In genomic region chr11:101334023-101334422, GRCm38 (mm10) we compare ENCODE assay signal across 17 mouse cellular contexts. TPM values are rescaled to one million over a fixed set of nuclear protein-coding genes. Genes with fewer than 3 reads are reported as not detected.
DNase-seq lines count a peak whose midpoint lies in the region; ATAC-seq and TF ChIP-seq lines count a peak whose summit lies in the region.
"Had no signal": no experiment of that assay in that cellular context is flagged by ENCODE, and none has a peak within 500 bp of the region (broad histone marks: within the 10 kb centered on the region; RNA-seq: fewer than 3 reads in every experiment).

No protein-coding gene starts in this region.

- no peaks in the 10 kb centered on the region for H3K36me3 ChIP-seq in heart, embryonic 15.5 days
- no peaks in the 10 kb centered on the region for H3K36me3 ChIP-seq in neural tube, embryonic 15.5 days
- H3K36me3 ChIP-seq in intestine, embryonic 16.5 days (ENCODE audit: control insufficient read depth, insufficient read depth, low read length), result no peaks in the 10 kb centered on the region
- no peaks in the 10 kb centered on the region for H3K36me3 ChIP-seq in stomach, postnatal 0 days (ENCODE audit: control insufficient read depth, insufficient read depth, low read length)
- H3K36me3 ChIP-seq: forebrain, embryonic 15.5 days had no signal

- no peaks in the 10 kb centered on the region for H3K9me3 ChIP-seq in heart, embryonic 15.5 days (replicated peaks)
- no peaks in the 10 kb centered on the region for H3K9me3 ChIP-seq in neural tube, embryonic 15.5 days (replicated peaks)
- no peaks in the 10 kb centered on the region for H3K9me3 ChIP-seq in intestine, embryonic 16.5 days (ENCODE audit: control insufficient read depth, low read length)
- H3K9me3 ChIP-seq in stomach, postnatal 0 days (ENCODE audit: control insufficient read depth, low read length), result no peaks in the 10 kb centered on the region
- H3K9me3 ChIP-seq: forebrain, embryonic 15.5 days had no signal

- H3K4me2 ChIP-seq in heart, embryonic 15.5 days, result peak overlapping the region; percentile 39
- no peak overlapping the region for H3K4me2 ChIP-seq in neural tube, embryonic 15.5 days
- 0 out of 2 replicates have a peak overlapping the region, but pooled peaks have one; percentile 2 for H3K4me2 ChIP-seq in intestine, embryonic 16.5 days (ENCODE audit: low read depth, low read length)
- H3K4me2 ChIP-seq in stomach, postnatal 0 days (replicated peaks; ENCODE audit: low read depth), result peak overlapping the region; percentile 53
- H3K4me2 ChIP-seq: forebrain, embryonic 15.5 days; lung, embryonic 14.5 days had no signal

- DNase-seq in heart, adult 18-20 months, result no peak
- peak; percentile 26 for DNase-seq in neural tube, embryonic 10.5 days (ENCODE audit: extremely low spot score, low spot score)
- DNase-seq in stomach, postnatal 0 days (ENCODE audit: low spot score), result no peak
- no peak for DNase-seq in adrenal gland, adult 18-20 months (ENCODE audit: low spot score in 2 of 2)
- no peak for DNase-seq in adrenal gland, postnatal 4 days (ENCODE audit: low spot score in 2 of 2)
- DNase-seq: adrenal gland, adult 2 months; gastrocnemius, postnatal 14 days; heart, postnatal 10 days; kidney, adult 18-20 months; lung, embryonic 14.5 days; right cerebral cortex, postnatal 25 days had no signal

- H3K4me3 ChIP-seq in heart, embryonic 15.5 days, result peak overlapping the region; percentile 13
- no peak overlapping the region for H3K4me3 ChIP-seq in neural tube, embryonic 15.5 days (replicated peaks)
- peak overlapping the region; percentile 17; the same call in 1 of the 2 replicates for H3K4me3 ChIP-seq in intestine, embryonic 16.5 days (ENCODE audit: low read length)
- peak overlapping the region; percentile 36 for H3K4me3 ChIP-seq in stomach, postnatal 0 days (ENCODE audit: low read depth, low read length)
- H3K4me3 ChIP-seq: forebrain, embryonic 15.5 days; myocyte had no signal

- ATAC-seq in heart, embryonic 15.5 days (replicated peaks; ENCODE audit: insufficient number of reproducible peaks, insufficient read depth, low FRiP score, low read depth), result no peak
- no peak for ATAC-seq in neural tube, embryonic 15.5 days (ENCODE audit: low FRiP score)
- ATAC-seq in intestine, embryonic 16.5 days, result no peak
- no peak for ATAC-seq in stomach, postnatal 0 days (ENCODE audit: low FRiP score, low TSS enrichment)
- ATAC-seq: forebrain, embryonic 15.5 days had no signal

- H3K27ac ChIP-seq in heart, embryonic 15.5 days, result no peak overlapping the region
- H3K27ac ChIP-seq in neural tube, embryonic 15.5 days (replicated peaks), result no peak overlapping the region
- H3K27ac ChIP-seq in intestine, embryonic 16.5 days (ENCODE audit: low read length), result no peak overlapping the region
- no peak overlapping the region for H3K27ac ChIP-seq in stomach, postnatal 0 days (replicated peaks)
- H3K27ac ChIP-seq: forebrain, embryonic 15.5 days had no signal

- TF ChIP-seq EP300 in stomach, postnatal 0 days (optimal IDR thresholded peaks at IDR 0.05), result no peak

- no peak overlapping the region for H3K9ac ChIP-seq in heart, embryonic 15.5 days
- H3K9ac ChIP-seq in neural tube, embryonic 15.5 days (replicated peaks), result no peak overlapping the region
- no peak overlapping the region for H3K9ac ChIP-seq in intestine, embryonic 16.5 days (ENCODE audit: low read depth, low read length)
- H3K9ac ChIP-seq in stomach, postnatal 0 days (ENCODE audit: low read length), result peak overlapping the region; percentile 27; the same call in 1 of the 2 replicates
- H3K9ac ChIP-seq: forebrain, embryonic 15.5 days; lung, embryonic 14.5 days had no signal

- peaks cover 21% of the 10 kb centered on the region for H3K4me1 ChIP-seq in heart, embryonic 15.5 days (replicated peaks)
- peaks cover 18% of the 10 kb centered on the region for H3K4me1 ChIP-seq in neural tube, embryonic 15.5 days
- peaks cover 12% of the 10 kb centered on the region for H3K4me1 ChIP-seq in intestine, embryonic 16.5 days (ENCODE audit: control insufficient read depth, insufficient read depth, low read length)
- no peaks in the 10 kb centered on the region for H3K4me1 ChIP-seq in stomach, postnatal 0 days (replicated peaks; ENCODE audit: control insufficient read depth, insufficient read depth)

- TF ChIP-seq CTCF in stomach, postnatal 0 days (IDR thresholded peaks at IDR 0.05; ENCODE audit: low read depth), result no peak

- no peaks in the 10 kb centered on the region for H3K27me3 ChIP-seq in heart, embryonic 15.5 days
- H3K27me3 ChIP-seq in neural tube, embryonic 15.5 days (replicated peaks), result no peaks in the 10 kb centered on the region
- no peaks in the 10 kb centered on the region for H3K27me3 ChIP-seq in intestine, embryonic 16.5 days (replicated peaks; ENCODE audit: control insufficient read depth, insufficient read depth, low read length)
- no peaks in the 10 kb centered on the region for H3K27me3 ChIP-seq in stomach, postnatal 0 days (ENCODE audit: control insufficient read depth, insufficient read depth, low read length)
- H3K27me3 ChIP-seq: forebrain, embryonic 15.5 days had no signal

- WGBS in heart, embryonic 15.5 days, result 46% methylated on average over 10 of the region's 10 CpGs
- WGBS in neural tube, embryonic 15.5 days, result 27% methylated on average over 10 of the region's 10 CpGs
- WGBS in intestine, embryonic 16.5 days, result 53% methylated on average over 10 of the region's 10 CpGs
- 44% methylated on average over 10 of the region's 10 CpGs for WGBS in stomach, postnatal 0 days

RNA-seq across cellular contexts. Expression of gene Aoc3, which starts 3.6 kb away (rescaled TPM):
- 1.9 and 2.7 TPM in 2 replicates for polyA plus RNA-seq in heart, embryonic 15.5 days (2015; fragmentation: Nextera tagmentation; extraction: Ambion mirVana)
- 10 to 100 TPM; 10.5 to 16.6 TPM for total RNA-seq in heart, adult 18-20 months (2021)
- 0.20 and 0.38 TPM in 2 replicates for polyA plus RNA-seq in neural tube, embryonic 15.5 days (2015; fragmentation: Nextera tagmentation; extraction: Ambion mirVana)
- 2.4 and 2.7 TPM in 2 replicates for polyA plus RNA-seq in intestine, embryonic 16.5 days (2015; fragmentation: Nextera tagmentation; extraction: Ambion mirVana)
- polyA plus RNA-seq in stomach, postnatal 0 days (2015; fragmentation: Nextera tagmentation; extraction: Ambion mirVana), result 5.1 TPM in 2 replicates
- 100 to 1,000 TPM in 1 of 2 experiments, 10 to 100 TPM in 1; 40.0 to 124 TPM for total RNA-seq in adrenal gland, adult 18-20 months (2021)
- total RNA-seq in adrenal gland, postnatal 4 days (2021), result 10 to 100 TPM; 28.8 to 33.7 TPM
- total RNA-seq: megakaryocyte-erythroid progenitor cell, adult 5-6 weeks had no signal
- polyA plus RNA-seq: forebrain, embryonic 15.5 days had no signal

RNA-seq across cellular contexts. Expression of gene Aoc2, which starts 9.2 kb away (rescaled TPM):
- polyA plus RNA-seq in heart, embryonic 15.5 days (2015; fragmentation: Nextera tagmentation; extraction: Ambion mirVana), result 0.43 and 0.95 TPM in 2 replicates
- 1 to 10 TPM; 1.2 to 2.2 TPM for total RNA-seq in heart, adult 18-20 months (2021)
- 1.5 and 1.7 TPM in 2 replicates for polyA plus RNA-seq in neural tube, embryonic 15.5 days (2015; fragmentation: Nextera tagmentation; extraction: Ambion mirVana)
- polyA plus RNA-seq in intestine, embryonic 16.5 days (2015; fragmentation: Nextera tagmentation; extraction: Ambion mirVana), result 0.86 and 0.88 TPM in 2 replicates
- polyA plus RNA-seq in stomach, postnatal 0 days (2015; fragmentation: Nextera tagmentation; extraction: Ambion mirVana), result 0.39 and 0.41 TPM in 2 replicates
- 1 to 10 TPM; 6.0 to 7.0 TPM for total RNA-seq in adrenal gland, adult 18-20 months (2021)
- 1 to 10 TPM; 7.3 to 7.7 TPM for total RNA-seq in adrenal gland, postnatal 4 days (2021)

RNA-seq across cellular contexts. Expression of gene Psme3, which starts 18.0 kb away (rescaled TPM):
- polyA plus RNA-seq in heart, embryonic 15.5 days (2015; fragmentation: Nextera tagmentation; extraction: Ambion mirVana), result 89.2 and 109 TPM in 2 replicates
- 10 to 100 TPM; 65.0 to 86.3 TPM for total RNA-seq in heart, adult 18-20 months (2021)
- 108 and 123 TPM in 2 replicates for polyA plus RNA-seq in neural tube, embryonic 15.5 days (2015; fragmentation: Nextera tagmentation; extraction: Ambion mirVana)
- polyA plus RNA-seq in intestine, embryonic 16.5 days (2015; fragmentation: Nextera tagmentation; extraction: Ambion mirVana), result 119 and 125 TPM in 2 replicates
- polyA plus RNA-seq in stomach, postnatal 0 days (2015; fragmentation: Nextera tagmentation; extraction: Ambion mirVana), result 64.2 and 66.9 TPM in 2 replicates
- 100 to 1,000 TPM; 139 to 164 TPM for total RNA-seq in adrenal gland, adult 18-20 months (2021)
- total RNA-seq in adrenal gland, postnatal 4 days (2021), result 100 to 1,000 TPM; 122 to 124 TPM

RNA-seq across cellular contexts. Expression of gene Becn1, which starts 31.9 kb away (rescaled TPM):
- 114 and 145 TPM in 2 replicates for polyA plus RNA-seq in heart, embryonic 15.5 days (2015; fragmentation: Nextera tagmentation; extraction: Ambion mirVana)
- 10 to 100 TPM; 85.4 to 96.5 TPM for total RNA-seq in heart, adult 18-20 months (2021)
- polyA plus RNA-seq in neural tube, embryonic 15.5 days (2015; fragmentation: Nextera tagmentation; extraction: Ambion mirVana), result 172 and 175 TPM in 2 replicates
- 136 and 145 TPM in 2 replicates for polyA plus RNA-seq in intestine, embryonic 16.5 days (2015; fragmentation: Nextera tagmentation; extraction: Ambion mirVana)
- 102 and 110 TPM in 2 replicates for polyA plus RNA-seq in stomach, postnatal 0 days (2015; fragmentation: Nextera tagmentation; extraction: Ambion mirVana)
- total RNA-seq in adrenal gland, adult 18-20 months (2021), result 100 to 1,000 TPM; 151 to 161 TPM
- 100 to 1,000 TPM; 144 to 147 TPM for total RNA-seq in adrenal gland, postnatal 4 days (2021)

RNA-seq across cellular contexts. Expression of gene G6pc, which starts 33.3 kb away (rescaled TPM):
- not detected in 2 replicates for polyA plus RNA-seq in heart, embryonic 15.5 days (2015; fragmentation: Nextera tagmentation; extraction: Ambion mirVana)
- total RNA-seq in heart, adult 18-20 months (2021), result not detected
- not detected in 2 replicates for polyA plus RNA-seq in neural tube, embryonic 15.5 days (2015; fragmentation: Nextera tagmentation; extraction: Ambion mirVana)
- polyA plus RNA-seq in intestine, embryonic 16.5 days (2015; fragmentation: Nextera tagmentation; extraction: Ambion mirVana), result 1.2 and 1.9 TPM in 2 replicates
- 0.27 and 0.35 TPM in 2 replicates for polyA plus RNA-seq in stomach, postnatal 0 days (2015; fragmentation: Nextera tagmentation; extraction: Ambion mirVana)
- total RNA-seq in adrenal gland, adult 18-20 months (2021), result 10 to 100 TPM; 13.0 to 27.5 TPM
- total RNA-seq in adrenal gland, postnatal 4 days (2021), result 10 to 100 TPM; 17.8 to 30.5 TPM
- total RNA-seq: gastrocnemius, postnatal 14 days; heart, postnatal 10 days; megakaryocyte-erythroid progenitor cell, adult 5-6 weeks had no signal
- polyA plus RNA-seq: forebrain, embryonic 15.5 days; lung, embryonic 14.5 days; myocyte had no signal
